Mouse (Mus musculus) left cerebral cortex, postnatal 10 days (tissue): Measurements from ENCODE around the gene Foxn3. TPM values are rescaled to one million over a fixed set of nuclear protein-coding genes. Genes with fewer than 3 reads are reported as not detected.

Experiments
- DNase-seq, 2 experiments: peaks; one replicate each; pipeline ENCODE4 v3.0.0; 2021 to 2022; ENCODE audit warnings: low spot score in 2 of 2, mixed read lengths in 1 of 2; ENCODE audit errors: extremely low spot score in 1 of 2
- intact Hi-C: fragments of 180-260 bp; cut with DNase I; formaldehyde crosslinking; loops from one replicate; pipeline ENCODE4 v1.15.1; 2025
- total RNA-seq, 2 experiments: library from RNA; stranded (reverse); gene quantifications; 2 replicates each; pipeline ENCODE4 v1.2.3; 2021

Foxn3 gene
- total RNA-seq, 2 experiments from 2014 or later = 50.7 to 65.1 TPM

DNA sequence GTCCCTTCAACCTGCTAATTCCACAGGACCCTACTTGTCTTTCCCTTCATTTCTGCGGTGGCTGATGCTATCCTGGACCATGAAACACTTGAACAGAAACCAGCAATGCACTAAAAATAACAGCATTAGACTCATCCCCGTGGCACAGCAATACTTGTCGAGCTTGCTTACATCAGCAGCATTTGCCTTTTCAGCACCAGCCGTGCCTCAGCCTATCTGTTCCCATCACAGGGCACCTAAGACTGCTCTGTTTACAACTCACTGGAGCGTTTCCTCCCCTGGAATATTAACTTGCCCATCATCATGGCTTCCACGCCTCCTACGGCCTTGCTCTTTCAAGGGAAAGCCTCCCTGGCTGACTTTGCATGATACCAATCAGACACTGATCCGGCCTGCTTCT is 185.1 kb downstream of the Foxn3 start:
- intact Hi-C loops = no loop called here
- no peak for DNase-seq

DNA sequence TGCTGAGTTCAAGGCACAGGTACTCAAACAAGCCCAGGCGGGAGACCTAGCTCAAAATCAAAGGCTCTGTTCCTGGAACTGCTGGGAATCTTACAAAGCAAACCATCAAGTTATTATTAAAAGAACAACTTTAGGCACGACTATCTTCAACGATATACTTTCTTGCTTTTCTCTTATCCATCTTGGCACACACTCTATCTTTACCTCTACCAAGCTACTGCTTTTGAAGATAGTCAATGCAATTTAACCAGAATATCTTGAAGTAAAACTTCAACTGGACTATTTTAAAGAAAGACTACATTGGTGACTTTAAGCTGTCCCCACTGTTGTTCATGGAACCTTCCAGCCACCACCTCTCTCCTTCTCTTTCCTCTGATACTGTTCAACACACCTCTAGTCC is 185.7 kb downstream of the Foxn3 start:
- no peak for DNase-seq
- intact Hi-C loops = no loop called here

DNA sequence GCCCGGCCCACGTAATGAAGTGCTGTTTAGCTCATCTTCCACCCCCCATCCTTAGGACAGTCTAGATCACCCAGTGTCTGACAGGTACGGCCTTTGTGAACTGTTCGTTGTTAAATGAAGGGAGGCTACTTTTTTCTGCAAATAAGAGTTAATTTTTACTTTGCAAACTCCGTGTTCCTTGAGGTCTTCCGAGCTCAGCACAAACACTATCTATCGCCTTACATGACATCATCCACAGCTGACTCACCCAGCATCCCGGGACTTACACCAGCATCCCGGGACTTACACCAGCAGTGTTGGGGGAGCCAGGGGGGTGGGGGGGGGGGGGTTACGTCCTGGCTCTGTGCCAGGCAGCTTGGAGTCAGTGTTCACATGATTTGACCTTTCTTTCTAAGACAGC is 186.3 kb downstream of the Foxn3 start:
- intact Hi-C loops = no loop called here
- no peak for DNase-seq

DNA sequence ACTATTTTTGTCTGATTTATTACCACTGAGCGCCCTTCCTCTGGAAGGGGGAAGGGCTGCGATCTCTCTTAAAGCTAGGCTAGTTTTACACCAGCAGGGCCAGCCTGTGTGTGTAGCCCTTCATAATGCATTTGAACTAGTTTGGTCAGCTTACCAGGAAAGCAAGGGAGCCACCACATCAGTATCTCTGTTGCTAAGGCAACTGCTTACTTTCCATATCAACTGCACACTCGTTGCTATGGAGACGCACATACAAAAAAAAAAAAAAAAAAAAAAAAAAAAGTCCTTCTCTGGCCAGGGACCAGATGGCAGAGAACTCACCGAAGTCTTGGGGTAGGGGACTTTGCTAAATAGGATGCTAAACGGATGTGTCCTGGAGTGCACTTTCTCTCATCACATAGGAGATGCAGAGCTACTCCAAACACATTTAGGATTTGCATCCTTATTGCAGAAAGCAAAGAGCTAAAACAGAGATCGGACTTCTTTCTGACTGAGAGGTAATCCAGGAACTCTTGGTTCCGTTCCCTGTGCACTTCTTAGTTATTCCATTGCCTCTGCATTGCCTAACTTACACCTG is 187.4 kb downstream of the Foxn3 start:
- intact Hi-C loops = no loop called here
- peak in 1 of 2 experiments; percentile 36 for DNase-seq

DNA sequence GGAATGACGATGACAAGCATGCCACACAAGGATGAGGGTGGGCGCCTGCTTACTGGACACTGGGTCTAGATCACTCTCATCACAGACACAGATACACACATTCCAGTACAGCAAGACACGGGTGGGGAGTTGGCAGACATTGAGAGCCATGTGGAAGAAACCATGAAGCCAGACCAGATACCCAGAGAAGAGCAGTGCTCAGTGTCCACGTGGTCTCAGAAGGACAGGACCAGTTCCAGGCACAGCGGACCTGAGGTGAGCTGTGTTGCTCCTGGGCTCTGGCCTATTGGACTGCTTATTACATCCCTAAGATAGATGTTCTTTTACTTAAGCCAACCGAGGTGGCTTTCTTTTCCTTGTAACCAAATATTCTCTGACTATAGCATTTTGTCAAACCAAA is 188.0 kb downstream of the Foxn3 start:
- intact Hi-C loops = no loop called here
- no peak for DNase-seq

DNA sequence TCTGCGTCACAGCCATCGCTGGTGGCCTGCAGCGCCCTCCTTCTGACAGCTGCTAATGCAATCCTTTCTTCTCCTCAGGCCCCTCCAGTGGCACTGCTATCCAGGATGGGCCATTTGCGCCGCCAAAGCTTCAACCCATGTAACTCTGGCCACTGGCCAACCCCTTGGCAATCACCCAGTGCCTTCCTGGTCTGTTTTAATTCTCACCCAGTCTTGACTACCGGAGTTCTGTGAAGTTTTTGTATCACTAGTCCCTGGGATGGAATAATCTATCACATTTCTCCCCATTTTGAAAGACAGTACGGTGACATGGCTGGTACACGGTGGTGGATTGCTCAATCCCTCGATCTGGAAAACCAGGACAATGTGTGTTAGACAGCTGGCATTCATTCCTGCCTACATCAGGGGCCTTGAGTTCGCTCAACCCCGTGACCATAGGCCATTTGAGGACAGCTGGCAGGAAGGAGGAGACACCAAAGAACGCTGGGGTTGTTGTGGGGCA is 189.2 kb downstream of the Foxn3 start:
- DNase-seq = peak; percentile 55 to 65
- intact Hi-C loops = no loop called here

DNA sequence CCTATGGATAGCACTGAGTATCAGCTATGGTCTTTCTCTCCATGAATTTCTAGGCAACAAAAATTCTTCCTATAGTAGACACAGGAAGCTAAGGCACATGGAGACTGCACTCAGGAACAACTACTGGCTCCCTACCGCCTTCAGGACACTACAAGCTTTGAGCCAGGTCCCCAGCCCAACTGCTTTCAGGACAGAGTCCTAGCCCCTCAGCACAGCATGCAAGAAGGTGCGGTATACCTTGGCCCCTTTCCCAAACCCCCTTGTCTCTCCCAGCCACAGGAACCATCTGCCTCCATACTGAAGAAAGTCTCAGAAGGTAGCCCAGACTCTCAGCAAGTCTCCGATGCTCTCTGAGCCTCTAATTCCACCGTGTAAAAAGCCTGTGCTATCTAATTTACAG is 189.8 kb downstream of the Foxn3 start:
- intact Hi-C loops = no loop called here
- DNase-seq = no peak

DNA sequence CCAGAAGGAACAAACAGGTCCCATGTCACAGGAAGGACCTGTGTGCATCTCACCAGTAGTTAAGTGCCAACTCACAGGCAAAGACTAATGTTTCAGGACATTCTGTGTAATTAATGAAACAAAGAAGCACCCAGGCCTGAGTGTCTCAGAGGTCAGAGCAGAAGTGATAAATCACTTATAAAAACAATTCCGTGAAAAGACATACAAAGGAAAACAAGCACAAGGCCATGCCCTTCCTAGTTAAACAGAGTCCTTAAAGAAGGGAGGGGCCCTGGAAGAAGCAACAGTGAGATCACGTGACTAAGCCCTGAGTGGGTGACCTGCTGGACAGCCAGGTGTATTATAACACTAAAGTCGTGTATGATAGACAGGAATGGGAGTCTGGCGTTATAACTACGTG is 191.9 kb downstream of the Foxn3 start:
- no peak for DNase-seq
- intact Hi-C loops = no loop called here

DNA sequence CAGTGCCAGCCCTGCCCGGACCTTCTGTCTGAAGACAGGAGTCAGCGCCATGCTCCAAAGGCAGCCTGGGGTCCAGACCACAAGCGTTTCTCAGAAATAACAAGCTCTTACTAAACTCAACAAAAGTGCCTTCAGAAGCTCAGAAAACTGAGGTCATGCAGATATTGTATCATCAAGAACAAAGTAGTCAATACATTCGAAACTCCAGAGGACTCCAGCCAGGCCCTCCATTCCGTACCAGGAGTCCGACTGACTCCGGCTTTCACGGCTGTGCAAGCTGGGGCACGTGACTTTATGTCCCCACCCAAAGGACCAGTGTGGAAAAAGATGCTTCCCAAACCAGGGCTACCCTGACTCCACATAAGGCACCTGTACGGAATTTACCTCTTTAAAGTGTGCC is 195.1 kb downstream of the Foxn3 start:
- DNase-seq = no peak

DNA sequence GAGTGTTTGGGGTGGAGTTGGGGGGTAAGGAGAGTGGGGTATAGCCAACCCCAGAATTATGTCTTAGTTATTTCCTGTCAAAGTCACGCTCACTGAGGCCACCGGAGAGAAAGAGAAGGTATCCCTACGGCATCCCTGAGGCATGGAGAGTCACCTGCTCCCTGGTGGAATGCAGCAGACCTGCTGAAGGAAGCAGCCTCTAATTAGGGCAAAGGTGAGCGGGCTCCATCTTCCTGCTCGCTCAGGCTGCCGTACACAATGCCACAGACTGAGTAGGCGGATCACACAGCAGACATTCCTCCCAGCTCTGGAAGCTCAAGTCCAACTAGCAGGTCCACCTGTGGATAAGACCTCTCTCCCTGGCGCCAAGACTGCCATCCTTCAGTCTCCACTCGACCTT is 197.4 kb downstream of the Foxn3 start:
- intact Hi-C loops = no loop called here
- no peak for DNase-seq

More for the DNA sequence above, 195.1 kb downstream of the Foxn3 start:
- intact Hi-C loops = no loop called here

DNA sequence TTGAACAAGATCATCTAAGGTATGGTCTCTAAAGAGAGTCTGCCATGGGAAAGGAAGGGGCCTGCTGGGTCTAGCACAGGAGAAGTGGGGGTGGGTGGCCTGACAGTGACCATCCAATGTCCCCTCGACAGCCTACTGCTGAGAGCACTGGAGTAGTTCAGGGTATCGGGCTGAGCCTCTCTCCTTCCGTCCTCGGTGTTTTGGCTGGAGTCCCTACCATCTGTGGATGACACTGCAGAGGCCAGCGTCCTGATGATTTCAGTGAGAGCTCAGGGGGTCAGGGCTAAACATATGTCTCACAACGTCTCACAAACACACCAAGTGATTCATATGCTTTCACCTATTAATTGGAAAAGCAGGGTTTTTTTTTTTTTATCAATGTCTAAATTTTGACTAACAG is 199.2 kb downstream of the Foxn3 start:
- no peak for DNase-seq
- intact Hi-C loops = no loop called here

DNA sequence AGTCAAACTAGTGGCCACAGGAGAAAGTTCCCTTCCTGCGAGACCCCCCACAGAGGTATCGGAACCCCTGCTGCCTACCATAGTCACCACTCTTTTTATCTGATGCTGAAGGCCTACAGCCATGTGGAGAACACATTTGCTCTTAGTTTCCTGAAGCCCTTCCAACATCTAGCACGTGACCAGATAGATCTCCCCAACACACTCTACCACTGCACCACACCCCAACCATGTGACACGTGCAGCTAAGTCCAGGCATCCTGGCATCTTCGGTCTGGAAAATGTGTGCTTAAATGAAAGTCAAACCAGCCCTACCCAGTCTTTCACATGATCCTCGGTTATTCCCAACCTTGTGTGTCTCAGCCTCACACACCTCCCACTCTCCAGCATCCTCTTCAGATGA is 200.4 kb downstream of the Foxn3 start:
- DNase-seq = no peak
- intact Hi-C loops = no loop called here

DNA sequence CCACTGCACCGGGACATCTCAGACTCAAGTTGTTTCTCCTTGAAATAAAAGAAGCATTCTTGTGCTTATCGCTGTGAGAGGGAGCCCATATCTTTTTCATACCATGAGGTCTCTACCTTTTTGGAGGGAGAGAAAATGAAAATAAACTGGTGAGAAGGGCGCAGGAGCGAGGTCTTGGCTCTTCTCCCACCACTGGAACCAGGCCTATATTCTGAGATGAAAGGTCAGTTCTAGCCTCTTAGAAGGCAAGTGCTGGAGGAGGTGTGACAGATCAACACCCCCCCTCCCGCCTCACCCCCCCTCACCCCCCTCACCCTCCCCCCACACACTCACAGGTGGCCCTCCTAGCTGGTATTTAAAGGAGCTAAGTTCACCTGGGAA is 201.6 kb downstream of the Foxn3 start:
- intact Hi-C loops = no loop called here
- DNase-seq = no peak

DNA sequence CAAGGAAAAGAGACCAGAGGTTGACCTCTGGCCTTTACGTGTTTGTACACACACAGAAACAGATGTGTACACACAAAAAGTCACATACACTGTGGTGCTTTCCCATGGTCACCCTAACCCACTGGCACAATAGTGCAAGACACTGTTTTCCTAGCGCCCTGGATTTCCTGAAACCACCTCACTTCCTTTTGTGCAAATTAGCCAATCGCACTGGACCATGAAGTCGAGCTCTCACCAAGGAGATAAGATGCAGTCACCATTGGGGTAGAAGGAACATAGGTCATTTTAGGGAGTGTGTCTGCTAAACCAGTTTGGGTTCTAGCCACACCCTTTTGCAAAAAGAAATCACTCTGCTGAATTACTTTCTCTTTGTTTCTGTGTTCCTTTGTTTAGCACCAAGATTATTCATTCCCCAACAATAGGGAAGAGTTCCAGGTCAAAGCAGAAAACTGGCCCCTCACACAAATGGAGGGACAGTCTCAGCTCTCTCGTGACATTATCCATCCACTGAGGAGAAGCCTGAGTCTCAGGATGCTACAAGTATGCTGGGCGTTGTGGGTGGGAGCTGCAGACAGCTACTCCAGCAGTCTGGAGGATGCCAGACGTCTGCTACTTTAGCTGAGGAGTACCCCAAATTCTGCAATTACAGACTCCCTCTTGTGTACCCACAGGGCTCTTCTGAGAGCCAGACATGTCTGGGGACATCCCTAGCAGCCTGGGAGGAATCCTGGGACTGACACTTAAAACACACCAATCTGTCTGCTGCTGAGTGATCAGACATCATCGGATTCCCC is 202.2 kb downstream of the Foxn3 start:
- DNase-seq = no peak
- intact Hi-C loops = no loop called here

DNA sequence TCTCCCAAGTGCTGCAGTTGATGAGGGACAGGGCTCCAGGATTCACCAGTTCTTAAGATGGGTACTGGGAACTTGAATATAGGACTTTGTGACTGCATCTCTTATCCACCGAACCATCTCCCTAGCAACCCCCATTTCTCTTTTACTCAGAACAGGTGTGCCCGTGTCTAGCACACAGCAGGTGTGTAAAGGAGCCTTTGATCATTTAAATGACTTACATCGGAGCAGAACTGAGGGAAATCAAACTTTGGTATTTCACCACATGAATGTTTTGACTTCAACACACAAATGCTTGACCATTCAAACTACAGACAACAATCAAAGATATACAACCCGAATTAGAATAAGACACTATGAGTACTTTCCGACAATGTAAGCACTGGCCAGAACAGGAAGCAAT is 204.7 kb downstream of the Foxn3 start:
- intact Hi-C loops = no loop called here
- no peak for DNase-seq

DNA sequence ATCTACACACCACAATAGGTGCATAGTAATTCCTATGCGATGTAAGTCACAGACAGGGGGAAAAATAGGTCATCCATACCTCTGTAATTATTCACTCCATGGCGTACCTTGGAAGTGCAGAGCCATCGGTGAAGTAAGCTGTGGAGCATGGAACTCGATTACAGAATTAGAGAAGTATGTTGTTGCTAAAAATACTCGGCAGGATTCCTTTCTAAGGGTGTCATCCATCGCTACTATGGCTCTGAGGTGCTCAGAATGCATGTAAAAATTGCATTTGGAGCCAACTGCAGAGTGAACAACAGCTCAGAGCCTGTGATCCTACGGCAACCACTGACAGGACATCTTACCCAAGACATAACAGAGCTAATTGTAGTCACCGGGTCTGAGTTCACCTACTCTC is 206.7 kb downstream of the Foxn3 start:
- intact Hi-C loops = no loop called here
- DNase-seq = no peak

DNA sequence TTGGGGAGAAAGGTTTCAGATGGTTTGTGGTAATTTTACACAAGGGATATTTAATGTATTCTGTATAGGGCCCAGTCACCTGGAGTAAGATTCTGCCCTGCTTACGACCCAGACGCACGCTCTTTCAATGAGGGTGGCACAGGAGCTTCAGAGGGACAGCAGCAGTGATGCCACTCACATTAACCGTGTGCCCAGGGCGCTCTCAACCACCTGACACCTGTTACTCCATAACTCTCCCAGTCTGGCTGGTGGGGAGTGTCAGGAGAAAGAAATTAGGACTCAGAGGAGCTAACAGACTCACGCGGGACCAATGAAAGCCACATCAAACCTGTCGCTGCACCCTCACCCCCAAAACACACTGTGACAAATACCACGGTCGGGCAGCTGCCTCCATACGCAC is 209.7 kb downstream of the Foxn3 start:
- no peak for DNase-seq
- intact Hi-C loops = no loop called here

DNA sequence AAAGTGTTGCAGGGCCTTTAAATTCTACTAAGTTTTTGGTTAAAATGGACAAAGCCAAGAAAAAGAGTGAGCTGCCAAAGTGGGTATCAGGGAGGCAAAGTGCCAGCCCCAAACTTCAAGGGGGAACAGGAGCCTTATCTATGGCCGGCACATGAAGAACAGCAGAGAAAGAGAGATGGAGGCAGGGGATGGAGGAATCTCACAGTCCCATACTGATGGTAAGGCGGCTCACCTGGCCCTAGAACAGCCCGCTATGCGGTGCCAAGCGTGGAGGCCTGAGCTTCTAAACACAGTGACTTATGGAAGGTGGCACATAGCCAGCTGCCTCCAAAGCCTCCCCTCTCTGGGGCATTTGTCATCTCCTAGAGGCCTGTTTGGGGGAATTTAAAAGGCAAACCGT is 210.8 kb downstream of the Foxn3 start:
- no peak for DNase-seq
- intact Hi-C loops = no loop called here

DNA sequence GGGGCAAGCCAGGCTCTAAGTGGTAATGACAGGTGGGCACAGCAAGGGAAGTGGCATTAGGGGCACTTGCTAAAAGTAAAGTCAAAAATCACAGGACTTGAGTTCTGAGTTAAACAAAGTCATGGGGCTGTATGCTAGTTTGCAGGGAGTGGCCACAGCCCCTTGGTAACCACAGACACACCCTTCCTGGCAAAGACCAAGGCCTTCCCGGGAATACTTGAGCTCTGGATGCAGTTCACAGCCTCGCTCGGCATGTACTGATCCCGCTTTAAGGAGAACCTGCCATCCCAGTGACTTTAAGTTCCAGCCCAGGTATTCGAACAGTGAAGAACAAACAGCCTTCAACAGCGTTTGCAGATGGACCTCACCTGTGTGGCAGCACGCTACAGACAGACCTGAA is 211.2 kb downstream of the Foxn3 start:
- intact Hi-C loops = no loop called here
- no peak for DNase-seq

DNA sequence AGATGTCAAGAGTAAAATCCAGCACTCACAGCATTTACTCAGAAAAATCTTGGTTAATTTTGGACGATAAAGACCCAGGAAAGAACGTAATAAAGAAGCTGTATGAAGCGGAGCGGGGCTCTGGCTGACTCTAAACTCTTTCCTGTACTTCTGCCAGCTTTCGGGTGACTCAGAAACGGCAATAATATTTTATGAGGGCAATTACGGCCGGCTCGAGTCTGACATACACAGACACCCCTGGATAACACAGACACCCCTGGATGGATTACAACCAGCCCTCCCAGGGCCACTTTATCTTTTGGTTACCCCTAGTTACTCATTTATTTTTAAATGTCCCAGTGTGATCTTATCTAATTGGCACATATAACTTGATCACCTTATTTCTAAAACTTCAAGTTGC is 211.7 kb downstream of the Foxn3 start:
- DNase-seq = no peak
- intact Hi-C loops = no loop called here

DNA sequence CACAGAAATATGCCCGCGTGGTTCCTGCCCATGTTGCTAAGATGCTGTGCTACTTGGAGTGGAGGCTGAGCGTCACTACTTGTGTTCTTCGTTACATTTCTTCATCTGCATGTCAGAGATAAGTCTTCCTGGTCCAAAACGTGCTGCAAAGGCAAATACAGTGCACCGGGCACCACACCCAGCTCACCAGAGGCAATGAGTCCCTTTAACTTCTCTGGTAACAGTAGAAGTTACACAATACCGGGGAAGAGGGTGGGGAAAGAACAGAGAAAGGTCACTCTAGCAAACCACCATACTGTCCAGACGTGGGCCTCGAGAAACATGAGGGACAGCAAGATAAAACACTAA is 213.8 kb downstream of the Foxn3 start:
- intact Hi-C loops = no loop called here
- DNase-seq = no peak
